Mouse (Mus musculus): ENCODE data around the gene Opn5. TPM values are rescaled to one million over a fixed set of nuclear protein-coding genes. Genes with fewer than 3 reads are reported as not detected.

The Opn5 gene
- not detected in 2 replicates for polyA plus RNA-seq (2015; fragmentation: Nextera tagmentation; extraction: Ambion mirVana)

DNA sequence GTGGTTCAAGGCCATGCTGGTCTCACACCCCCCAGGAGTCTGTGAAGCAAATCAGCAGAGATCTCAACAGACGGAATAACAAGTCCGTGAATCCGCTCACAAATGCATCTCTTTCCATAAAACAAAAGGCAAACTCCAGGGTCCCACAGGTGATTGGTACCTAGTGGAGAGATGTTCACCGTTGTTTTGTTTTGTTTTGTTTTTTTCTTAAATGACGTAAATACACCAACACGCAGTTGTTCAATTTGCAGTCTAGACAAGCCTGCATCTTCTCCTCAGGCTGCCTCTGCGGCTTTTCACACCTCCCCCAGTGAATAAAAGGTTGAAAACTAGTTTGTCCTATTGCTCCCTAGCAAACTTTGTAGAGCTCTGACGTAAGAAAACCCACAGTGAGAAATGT lies at the start of gene Opn5:
Gene Opn5, minus strand, starts transcription at position 101 of the 400 bp plus-strand sequence.

Other genes starting within 250 kb of the Opn5 start
- 15.1 and 16.8 TPM in 2 replicates for gene Adgrf4, start 80.9 kb upstream of the Opn5 start, polyA plus RNA-seq (2015; fragmentation: Nextera tagmentation; extraction: Ambion mirVana)
- not detected in 2 replicates for gene Adgrf2, start 130.8 kb upstream of the Opn5 start, polyA plus RNA-seq (2015; fragmentation: Nextera tagmentation; extraction: Ambion mirVana)

Data from urinary bladder, postnatal 0 days (tissue).